Mouse (Mus musculus) CH12.LX (cell line): ENCODE results near the gene Kirrel3.

ENCODE experiments used
- CTCF ChIP-seq, 2 experiments: IDR thresholded peaks in 1 of 2; conservative IDR thresholded peaks in 1 of 2; 2 replicates each; pipeline ENCODE4 v1.5.1; 2011 to 2012; ENCODE audit warnings: low read depth in 2 of 2, low read length in 2 of 2, improper control_type of control experiment in 1 of 2, inconsistent platforms in 1 of 2, mild to moderate bottlenecking in 1 of 2, moderate library complexity in 1 of 2
- GABPA ChIP-seq: IDR thresholded peaks from 2 replicates; pipeline ENCODE4 v1.6.1; 2012; ENCODE audit warnings: low read depth, low read length, improper control_type of control experiment, inconsistent platforms; ENCODE audit not compliant: insufficient replicate concordance
- HCFC1 ChIP-seq: IDR thresholded peaks from 2 replicates; pipeline ENCODE4 v1.6.1; 2012; ENCODE audit warnings: low read depth, mild to moderate bottlenecking, inconsistent platforms, low read length, improper control_type of control experiment
- MAFK ChIP-seq: IDR thresholded peaks from 2 replicates; pipeline ENCODE4 v1.6.1; 2011; ENCODE audit warnings: low read length, improper control_type of control experiment; ENCODE audit not compliant: insufficient replicate concordance
- MXI1 ChIP-seq: IDR thresholded peaks from 2 replicates; pipeline ENCODE4 v1.6.1; 2011; ENCODE audit warnings: mild to moderate bottlenecking, low read depth, low read length, improper control_type of control experiment
- POLR2A ChIP-seq: IDR thresholded peaks from 2 replicates; pipeline ENCODE4 v1.6.1; 2011; ENCODE audit warnings: low read depth, mild to moderate bottlenecking, improper control_type of control experiment, low read length
- RAD21 ChIP-seq: IDR thresholded peaks from 2 replicates; pipeline ENCODE4 v1.6.1; 2011; ENCODE audit warnings: low read depth, mild to moderate bottlenecking, low read length, improper control_type of control experiment, moderate library complexity
- RCOR1 ChIP-seq: conservative IDR thresholded peaks from 2 replicates; pipeline ENCODE4 v1.6.1; 2012; ENCODE audit warnings: low read depth, mild to moderate bottlenecking, inconsistent platforms, low read length, improper control_type of control experiment
- SIN3A ChIP-seq: IDR thresholded peaks from 2 replicates; pipeline ENCODE4 v1.6.1; 2012; ENCODE audit warnings: low read length, improper control_type of control experiment, inconsistent platforms
- TCF12 ChIP-seq: IDR thresholded peaks from 2 replicates; pipeline ENCODE4 v1.6.1; 2014; ENCODE audit warnings: low read depth, mild to moderate bottlenecking, inconsistent platforms, low read length, improper control_type of control experiment
- USF1 ChIP-seq: IDR thresholded peaks from 2 replicates; pipeline ENCODE4 v1.6.1; 2014; ENCODE audit warnings: low read depth, mild to moderate bottlenecking, inconsistent platforms, low read length, improper control_type of control experiment

GRCm38 (mm10) chr9:34589799-34590198 is 104.1 kb downstream of the Kirrel3 start:
- TF ChIP-seq POLR2A (no peak), MXI1 (no peak), CTCF (conservative IDR thresholded peaks at IDR 0.05 in 1 of 2, IDR thresholded peaks at IDR 0.05 in 1 of 2; ENCODE audit: low read depth in 2 of 2, low read length in 2 of 2) (no peak), TCF12 (no peak), RAD21 (no peak), SIN3A (no peak), GABPA (no peak), HCFC1 (no peak), USF1 (no peak), RCOR1 (no peak), MAFK (no peak)
